Mouse (Mus musculus): ENCODE measurements around the gene 9930022D16Rik. TPM values are rescaled to one million over a fixed set of nuclear protein-coding genes. Genes with fewer than 3 reads are reported as not detected.

Gene 9930022D16Rik
- polyA plus RNA-seq (2012) = not detected in 2 replicates

DNA sequence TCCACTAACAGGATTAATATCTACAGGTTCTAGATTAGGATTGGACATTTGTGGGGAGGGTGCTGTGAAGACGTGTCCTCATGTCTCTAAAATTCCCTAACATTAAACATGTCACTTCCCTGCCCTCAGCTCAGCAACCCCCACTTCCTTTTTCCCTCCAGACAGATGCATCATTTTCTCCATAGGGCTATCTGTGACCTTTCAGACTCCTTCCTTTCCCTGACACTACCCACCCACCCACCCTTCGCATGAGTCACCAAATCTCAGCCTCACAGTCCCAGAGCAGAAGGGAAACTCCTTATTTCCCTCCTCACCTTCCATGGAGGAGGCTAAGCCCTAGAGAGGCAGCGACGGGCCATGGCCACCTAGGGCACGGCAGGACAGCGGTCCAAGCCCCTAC lies at the start of gene 9930022D16Rik:
Gene 9930022D16Rik (plus strand): TSS at position 301 of the 400 bp plus-strand sequence.

DNA sequence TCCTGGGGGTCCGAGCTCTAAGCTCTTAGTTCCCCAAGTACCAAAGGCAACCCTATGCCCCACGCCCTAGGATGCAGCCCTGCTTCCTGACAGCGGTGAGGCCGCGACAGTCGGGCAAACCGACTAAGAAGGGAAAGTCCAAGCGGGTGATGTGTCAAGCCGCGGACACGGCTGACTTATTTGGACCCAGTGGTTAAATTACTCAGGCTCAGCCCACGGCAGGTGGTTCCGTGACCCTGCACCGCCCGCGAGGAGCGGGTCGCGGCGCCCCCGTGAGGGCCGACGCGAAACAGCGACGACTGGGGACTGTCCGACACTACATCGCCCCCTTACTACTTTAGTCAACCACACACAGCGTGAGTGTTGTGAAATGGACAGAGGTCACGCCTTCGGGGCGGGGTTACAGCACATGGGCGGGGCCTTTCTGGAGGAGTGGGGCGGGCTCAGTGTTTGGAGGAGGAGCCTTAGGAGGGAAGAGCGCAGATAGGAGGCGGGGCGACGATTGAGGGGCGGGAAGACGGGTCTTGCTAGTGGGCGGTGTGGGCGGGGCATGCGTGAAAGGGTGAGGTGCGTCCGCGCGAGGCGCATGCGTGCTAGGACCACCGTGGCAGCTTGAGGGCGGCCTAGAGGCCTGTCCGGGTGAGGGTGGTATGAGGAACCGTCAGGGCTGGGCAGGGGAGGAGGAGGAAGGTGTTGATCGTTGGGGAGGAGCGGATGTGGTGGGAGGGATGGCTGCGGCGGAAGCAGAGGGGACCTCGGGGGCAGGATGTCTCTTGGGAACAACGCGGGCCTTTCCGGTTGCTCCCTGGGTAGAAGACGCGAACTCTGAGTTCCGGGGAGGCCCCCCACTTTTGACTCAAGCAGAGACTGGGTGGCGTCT lies 11.9 kb downstream of the 9930022D16Rik start, which contains the start of gene Amz2:
Gene Amz2 (plus strand): TSS at position 555 of the 880 bp plus-strand sequence.

Other genes starting within 250 kb of the 9930022D16Rik start
- gene Rgs9, start 115.8 kb upstream of the 9930022D16Rik start, polyA plus RNA-seq (2012) = 0.03 TPM in 1 of 2 replicates, not detected in the other
- 77.9 and 99.5 TPM in 2 replicates for gene Gna13, start 51.1 kb upstream of the 9930022D16Rik start, polyA plus RNA-seq (2012)
- gene Amz2, start 12.0 kb downstream of the 9930022D16Rik start, polyA plus RNA-seq (2012) = 8.7 and 10.2 TPM in 2 replicates
- gene Arsg, start 59.5 kb downstream of the 9930022D16Rik start, polyA plus RNA-seq (2012) = 0.95 and 1.9 TPM in 2 replicates
- 30.2 and 33.1 TPM in 2 replicates for gene Slc16a6, start 59.7 kb downstream of the 9930022D16Rik start, polyA plus RNA-seq (2012)
- gene Wipi1, start 198.1 kb downstream of the 9930022D16Rik start, polyA plus RNA-seq (2012) = 18.6 and 19.6 TPM in 2 replicates
- gene Prkar1a, start 235.5 kb downstream of the 9930022D16Rik start, polyA plus RNA-seq (2012) = 59.9 and 66.6 TPM in 2 replicates

Data from megakaryocyte-erythroid progenitor cell, adult 5 weeks (primary cell).